Mouse (Mus musculus): Measurements from ENCODE around the gene Por.

The Por gene

GRCm38 (mm10) chr5:135776546-135776945 is 106.7 kb downstream of the Por start:
- DNase-seq (ENCODE audit: low spot score in 2 of 2) = no peak

- no peak for DNase-seq (ENCODE audit: low spot score in 2 of 2)
These were observed 108.1 kb downstream of the Por start, which contains the start of gene Styxl1 for GRCm38 (mm10) chr5:135777796-135778470. Gene Styxl1, minus strand, starts transcription at chr5:135778385.

GRCm38 (mm10) chr5:135778471-135779445 is 108.9 kb downstream of the Por start, which contains the start of gene Mdh2:
Gene Mdh2, plus strand, starts transcription at chr5:135778480.
- peak; percentile 99 for DNase-seq (ENCODE audit: low spot score in 2 of 2)

- DNase-seq (ENCODE audit: low spot score in 2 of 2) = no peak
These were observed 110.5 kb downstream of the Por start for GRCm38 (mm10) chr5:135780331-135780730.

- no peak for DNase-seq (ENCODE audit: low spot score in 2 of 2)
These were observed 113.1 kb downstream of the Por start for GRCm38 (mm10) chr5:135782901-135783300.

All from frontal cortex, postnatal 14 days (tissue).